Mouse (Mus musculus) gastrocnemius, postnatal 4 days (tissue): ENCODE data around the gene Tmem37. TPM values are rescaled to one million over a fixed set of nuclear protein-coding genes. Genes with fewer than 3 reads are reported as not detected.
A peak's percentile ranks its signal among the peaks of the same experiment; 100 is the strongest.

Experiments used
- DNase-seq, 2 experiments: peaks; one replicate each; pipeline ENCODE4 v3.0.0; 2021 to 2022; ENCODE audit warnings: low spot score in 2 of 2, mixed read lengths in 2 of 2
- total RNA-seq, 2 experiments: library from RNA; stranded (reverse); gene quantifications; 2 replicates each; pipeline ENCODE4 v1.2.3; 2021

Gene Tmem37
- total RNA-seq, 2 experiments from 2014 or later = 11.7 to 16.9 TPM

GRCm38 (mm10) chr1:120060687-120061086 lies 13.2 kb downstream of the Tmem37 start:
- no peak for DNase-seq

GRCm38 (mm10) chr1:120057674-120058430 lies 16.0 kb downstream of the Tmem37 start:
- DNase-seq = no peak

- DNase-seq = no peak
Measured at GRCm38 (mm10) chr1:120057044-120057443, 16.8 kb downstream of the Tmem37 start.

- DNase-seq = no peak
Measured at GRCm38 (mm10) chr1:120056236-120056635, 17.6 kb downstream of the Tmem37 start.

GRCm38 (mm10) chr1:120055475-120055874 lies 18.4 kb downstream of the Tmem37 start:
- DNase-seq = no peak

- no peak for DNase-seq
Measured at GRCm38 (mm10) chr1:120054997-120055396, 18.9 kb downstream of the Tmem37 start.

GRCm38 (mm10) chr1:120051070-120051469 lies 22.8 kb downstream of the Tmem37 start:
- no peak for DNase-seq

GRCm38 (mm10) chr1:120047325-120047724 lies 26.5 kb downstream of the Tmem37 start:
- DNase-seq = no peak

GRCm38 (mm10) chr1:120044584-120044983 lies 29.3 kb downstream of the Tmem37 start:
- no peak for DNase-seq

GRCm38 (mm10) chr1:120042421-120042820 lies 31.5 kb downstream of the Tmem37 start:
- no peak for DNase-seq

GRCm38 (mm10) chr1:120038594-120038993 lies 35.3 kb downstream of the Tmem37 start:
- DNase-seq = no peak

GRCm38 (mm10) chr1:120037021-120037683 lies 36.7 kb downstream of the Tmem37 start:
- no peak for DNase-seq

- no peak for DNase-seq
Measured at GRCm38 (mm10) chr1:120035456-120036034, 38.3 kb downstream of the Tmem37 start.

GRCm38 (mm10) chr1:120034793-120035192 lies 39.1 kb downstream of the Tmem37 start:
- no peak for DNase-seq

- no peak for DNase-seq
Measured at GRCm38 (mm10) chr1:120033469-120033854, 40.4 kb downstream of the Tmem37 start.

- peak; percentile 50 to 79 for DNase-seq
Measured at GRCm38 (mm10) chr1:120032804-120033468, 40.9 kb downstream of the Tmem37 start.

- DNase-seq = no peak
Measured at GRCm38 (mm10) chr1:120030474-120030873, 43.4 kb downstream of the Tmem37 start.

GRCm38 (mm10) chr1:120027693-120028092 lies 46.2 kb downstream of the Tmem37 start:
- DNase-seq = peak in 1 of 2 experiments; percentile 32

- DNase-seq = no peak
Measured at GRCm38 (mm10) chr1:120025050-120025439, 48.8 kb downstream of the Tmem37 start.

GRCm38 (mm10) chr1:120024331-120025049 lies 49.4 kb downstream of the Tmem37 start:
- no peak for DNase-seq

GRCm38 (mm10) chr1:120021951-120022350 lies 51.9 kb downstream of the Tmem37 start:
- no peak for DNase-seq
